Mouse (Mus musculus): ENCODE measurements around the gene Snai3. TPM values are rescaled to one million over a fixed set of nuclear protein-coding genes. Genes with fewer than 3 reads are reported as not detected.
A peak's percentile ranks its signal among the peaks of the same experiment; 100 is the strongest.

Gene Snai3
- total RNA-seq, 2 experiments from 2014 or later, result 2.5 to 2.7 TPM

DNA sequence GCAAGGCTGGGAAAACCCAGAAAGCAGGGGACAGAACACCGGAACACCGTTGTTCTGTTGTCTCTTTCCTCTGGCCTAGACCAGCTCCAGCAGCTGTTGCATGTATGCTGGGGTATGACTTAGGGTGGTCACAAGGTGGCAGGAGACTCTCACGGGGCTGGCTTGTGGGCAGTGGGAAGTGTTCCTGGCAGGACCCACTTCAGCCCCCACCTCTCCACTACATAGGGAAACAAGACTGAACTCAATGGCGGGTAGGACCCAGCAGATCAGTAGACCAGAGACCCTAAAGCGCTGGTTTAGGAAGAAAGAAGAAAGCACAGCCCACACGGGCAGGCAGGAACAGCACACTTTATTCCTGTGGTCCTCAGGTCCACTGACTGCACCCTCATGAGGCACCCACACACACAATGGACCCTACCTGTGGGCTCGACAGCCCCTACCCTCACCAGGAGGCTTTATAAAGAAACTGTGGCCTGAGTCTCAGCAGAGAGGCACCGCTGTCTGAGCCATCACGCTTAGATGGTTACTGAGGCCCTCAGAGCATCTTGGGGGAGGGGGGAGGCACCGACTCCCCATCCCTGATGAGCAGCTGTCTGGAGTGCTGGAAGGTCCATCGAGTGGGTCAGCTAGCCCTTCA is 27.1 kb downstream of the Snai3 start:
- DNase-seq (ENCODE audit: low spot score), result no peak
- intact Hi-C loops (cut with DNase I), result loop anchor here (5.0 kb wide), 1 partner anchor 56 kb away; the partner anchor contains the start of gene Zc3h18

DNA sequence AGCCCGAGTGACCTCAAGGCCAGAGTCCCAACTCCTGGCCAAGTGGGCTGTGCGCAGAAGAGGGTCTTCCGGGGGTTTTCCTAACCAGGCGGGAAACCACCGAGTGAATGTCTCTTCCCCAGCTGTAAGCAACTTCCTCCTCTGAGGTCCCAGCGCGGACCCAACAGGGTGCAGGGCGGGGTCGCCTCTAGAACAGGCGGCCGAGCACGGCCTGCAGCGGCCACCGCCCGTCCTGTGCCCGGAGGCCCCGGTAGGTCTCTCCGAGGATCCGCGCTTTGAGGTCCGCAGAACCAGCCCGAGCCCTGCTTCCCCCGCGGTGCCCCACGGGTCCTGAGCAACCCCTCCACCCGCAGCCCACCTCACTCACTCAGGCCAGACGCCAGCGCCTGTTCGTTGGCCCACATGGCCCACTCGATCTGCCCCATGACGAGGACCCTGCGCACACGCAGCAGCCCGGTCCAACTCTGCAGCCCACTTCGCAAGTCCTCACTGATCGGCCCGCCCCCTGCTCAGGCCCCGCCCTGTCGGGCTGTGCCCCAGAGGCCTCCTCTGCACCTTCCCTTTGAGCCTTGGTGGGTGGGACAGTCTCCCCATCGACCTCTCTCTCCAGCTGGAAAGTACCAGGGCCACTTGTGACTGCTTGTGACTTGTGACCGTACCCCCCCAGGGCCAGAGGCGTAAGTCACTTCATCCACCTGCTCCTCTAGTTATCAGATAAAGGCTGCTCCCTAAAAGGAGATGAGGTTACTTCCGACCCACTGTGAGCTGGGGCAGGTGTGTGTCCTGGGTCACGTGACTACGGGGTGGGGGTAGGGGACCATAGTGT is 27.9 kb downstream of the Snai3 start, which contains the start of gene Cyba:
Cyba (minus strand) TSS at position 488 of the 826 bp plus-strand sequence.
- DNase-seq (ENCODE audit: low spot score), result peak; percentile 70
- intact Hi-C loops (cut with DNase I), result loop anchor here (5.0 kb wide), 1 partner anchor 55 kb away; the partner anchor contains the start of gene Zc3h18

DNA sequence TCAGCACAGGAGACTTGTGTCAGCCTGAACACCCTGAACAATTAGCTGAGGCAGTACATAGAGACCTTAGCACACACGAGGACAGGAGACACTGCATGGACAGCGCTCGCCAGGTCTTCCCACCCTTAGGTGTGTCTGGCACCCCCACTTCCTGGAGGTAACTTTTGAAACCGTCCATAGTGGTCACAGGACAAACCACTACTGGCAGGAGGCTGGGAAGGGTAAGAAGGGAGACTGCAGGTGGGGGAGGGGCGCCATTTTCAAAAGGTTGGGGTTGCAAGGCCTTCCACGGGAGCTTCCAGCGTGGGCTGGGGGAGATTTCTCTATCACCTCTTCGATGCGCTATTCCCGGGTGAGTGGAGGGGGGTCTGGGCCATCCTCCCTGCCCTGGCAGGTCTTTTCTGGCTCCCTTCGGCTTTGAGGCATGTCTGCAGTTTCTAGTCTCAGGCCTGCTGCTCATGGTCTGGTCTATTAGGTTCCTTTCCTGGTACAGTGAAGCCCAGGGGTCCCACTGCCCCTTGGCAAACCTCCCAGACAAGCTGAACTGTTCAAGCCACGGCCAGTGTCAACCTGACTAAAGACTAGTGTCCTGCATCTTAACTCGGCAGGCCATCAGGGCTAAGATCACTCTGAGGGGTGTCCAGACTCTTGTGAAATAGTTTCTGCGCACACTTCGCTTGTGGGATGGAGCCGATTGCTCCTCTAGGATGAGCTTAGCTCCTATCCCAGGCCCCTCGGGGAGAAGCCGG is 28.7 kb downstream of the Snai3 start:
- no peak for DNase-seq (ENCODE audit: low spot score)
- intact Hi-C loops (cut with DNase I), result loop anchor here (5.0 kb wide), 1 partner anchor 55 kb away; the partner anchor contains the start of gene Zc3h18

DNA sequence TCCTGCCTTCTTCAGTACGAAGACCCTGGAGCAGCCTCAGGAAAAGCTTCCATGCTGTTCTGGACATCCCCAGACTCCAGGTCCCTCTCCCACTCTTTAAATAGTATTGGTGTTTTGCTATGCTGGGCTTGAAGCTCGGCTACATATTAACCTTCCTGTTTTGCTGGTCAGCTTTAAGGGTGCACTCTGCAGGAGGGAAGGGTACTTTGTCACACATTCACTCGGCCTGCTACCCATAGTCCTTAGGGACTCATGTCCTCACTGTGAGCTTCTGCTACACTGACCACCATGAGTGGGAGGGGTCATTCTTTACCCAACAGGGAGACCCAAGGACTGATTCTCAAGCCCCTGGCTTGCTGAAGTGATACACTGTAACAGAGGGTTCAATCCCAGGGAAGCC is 29.9 kb downstream of the Snai3 start:
- no peak for DNase-seq (ENCODE audit: low spot score)
- intact Hi-C loops (cut with DNase I), result loop anchor here (5.0 kb wide), 1 partner anchor 53 kb away; the partner anchor contains the start of gene Zc3h18

DNA sequence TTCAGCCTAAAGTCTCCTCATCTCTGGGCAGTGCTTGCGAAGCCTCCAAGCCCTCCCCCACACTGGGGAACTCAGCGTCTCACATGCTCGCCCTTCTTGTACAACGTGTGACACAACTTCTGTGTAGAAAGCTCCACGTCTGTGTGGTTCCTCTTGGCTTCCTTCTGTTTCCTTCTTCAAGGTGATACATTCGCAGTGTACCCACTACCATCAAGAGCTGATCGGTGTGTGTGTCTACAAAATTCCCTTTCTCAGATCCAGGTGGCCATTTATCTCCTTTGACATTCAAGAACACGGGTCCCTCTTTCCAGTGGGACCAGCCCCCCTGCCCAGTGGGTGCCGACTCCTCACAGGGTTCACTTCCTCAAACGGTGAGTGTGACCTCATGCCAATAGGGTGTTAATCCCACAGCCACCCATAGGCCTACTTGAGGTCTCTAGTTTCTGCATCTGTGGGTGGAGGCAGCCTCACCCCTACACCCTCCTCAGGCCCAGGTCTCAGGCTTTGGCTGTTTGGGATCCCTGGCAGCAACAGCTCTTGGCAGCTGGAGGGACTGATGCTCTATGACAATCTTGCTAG is 30.4 kb downstream of the Snai3 start:
- no peak for DNase-seq (ENCODE audit: low spot score)
- intact Hi-C loops (cut with DNase I), result loop anchor here (5.0 kb wide), 1 partner anchor 53 kb away; the partner anchor contains the start of gene Zc3h18

DNA sequence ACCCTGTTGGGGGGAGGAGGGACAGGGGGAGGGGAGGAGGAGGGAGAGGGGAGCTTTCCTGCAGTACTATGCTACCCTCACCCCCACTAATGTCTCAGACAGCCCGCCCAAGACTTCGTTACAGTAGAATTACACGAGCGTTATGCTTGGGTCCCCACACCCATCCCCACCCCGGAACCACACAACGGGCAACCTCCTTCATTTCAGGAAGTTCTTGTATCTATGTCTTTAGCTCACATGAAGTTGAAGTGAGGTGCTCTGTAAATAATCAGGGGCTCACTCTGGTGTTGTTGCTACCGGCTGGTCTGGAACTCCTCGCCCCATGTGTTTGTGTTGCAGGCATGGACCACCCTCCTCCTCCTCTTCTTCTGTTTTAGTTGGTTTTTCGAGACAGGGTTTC is 32.4 kb downstream of the Snai3 start:
- intact Hi-C loops (cut with DNase I), result no loop called here
- no peak for DNase-seq (ENCODE audit: low spot score)

DNA sequence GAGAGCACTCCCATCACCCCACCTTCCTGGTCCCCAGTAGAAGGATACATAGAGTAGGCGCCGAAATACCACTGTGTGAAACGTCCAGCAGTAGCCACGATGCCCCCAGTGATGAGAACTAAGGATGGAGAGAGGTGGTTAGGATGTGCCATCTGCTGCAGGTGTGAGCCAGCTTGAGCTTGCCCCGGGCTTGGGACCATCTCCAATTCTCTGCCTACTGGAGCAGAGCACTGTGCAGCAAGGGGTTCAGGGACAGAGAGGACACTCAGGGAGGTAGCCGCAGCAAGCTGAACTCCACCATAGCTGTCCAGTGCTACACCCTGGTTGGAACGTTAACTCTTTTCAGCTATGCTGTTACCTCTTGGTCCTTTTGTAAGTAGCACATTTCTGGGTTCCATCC is 32.9 kb downstream of the Snai3 start:
- DNase-seq (ENCODE audit: low spot score), result no peak
- intact Hi-C loops (cut with DNase I), result no loop called here

DNA sequence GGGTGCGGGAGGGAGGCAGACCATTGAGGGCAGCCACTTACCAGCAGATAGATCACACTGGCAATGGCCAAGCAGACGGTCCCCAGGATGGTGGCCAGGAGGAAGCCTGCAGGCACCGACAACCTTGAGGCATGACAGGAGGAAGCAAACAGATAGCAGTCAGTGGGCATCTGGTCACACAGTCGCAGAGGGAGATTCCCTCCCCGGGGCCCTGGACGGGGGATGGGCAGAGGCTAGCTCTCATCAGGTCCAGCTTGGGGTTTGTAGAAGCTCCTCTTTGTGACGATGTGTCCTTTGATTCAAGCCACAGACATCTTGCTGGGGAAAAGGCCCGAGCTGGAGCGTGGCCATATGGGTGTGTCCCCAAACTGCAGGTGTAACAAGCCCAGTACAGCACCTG is 34.4 kb downstream of the Snai3 start:
- no peak for DNase-seq (ENCODE audit: low spot score)
- intact Hi-C loops (cut with DNase I), result no loop called here

DNA sequence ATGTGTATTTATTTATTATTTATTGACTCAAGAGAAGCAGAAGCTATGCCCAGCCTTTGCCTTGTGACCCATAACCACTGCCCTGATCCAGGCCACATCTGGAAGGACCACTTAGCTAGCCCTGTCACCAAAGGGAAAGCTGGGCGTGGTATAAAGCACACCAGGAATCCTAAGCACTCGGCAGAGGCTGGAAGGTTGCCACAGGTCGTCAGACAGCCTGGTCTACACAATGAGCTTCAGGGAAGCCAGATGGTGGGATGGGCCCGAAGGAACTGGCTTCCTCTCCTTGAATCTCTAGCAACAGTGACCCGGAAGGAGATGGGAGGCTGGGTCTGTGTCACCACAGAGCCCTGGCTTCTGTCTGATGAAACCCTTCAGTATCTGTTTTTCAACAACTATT is 36.9 kb downstream of the Snai3 start:
- intact Hi-C loops (cut with DNase I), result no loop called here
- DNase-seq (ENCODE audit: low spot score), result peak; percentile 32

DNA sequence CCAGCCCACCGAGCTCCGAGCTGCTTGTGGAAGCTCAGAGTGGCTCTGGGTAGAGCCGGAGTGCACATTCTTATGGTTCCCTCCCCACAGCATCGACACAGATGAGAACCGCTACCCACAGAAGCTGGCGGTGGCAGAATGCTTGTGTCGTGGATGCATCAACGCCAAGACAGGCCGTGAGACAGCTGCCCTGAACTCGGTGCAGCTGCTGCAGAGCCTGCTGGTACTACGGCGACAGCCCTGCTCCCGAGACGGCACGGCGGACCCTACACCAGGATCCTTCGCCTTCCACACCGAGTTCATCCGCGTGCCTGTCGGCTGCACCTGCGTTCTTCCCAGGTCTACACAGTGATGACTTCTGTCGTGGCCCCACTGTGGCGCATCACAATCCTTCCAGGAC is 37.3 kb downstream of the Snai3 start:
- no peak for DNase-seq (ENCODE audit: low spot score)
- intact Hi-C loops (cut with DNase I), result no loop called here

DNA sequence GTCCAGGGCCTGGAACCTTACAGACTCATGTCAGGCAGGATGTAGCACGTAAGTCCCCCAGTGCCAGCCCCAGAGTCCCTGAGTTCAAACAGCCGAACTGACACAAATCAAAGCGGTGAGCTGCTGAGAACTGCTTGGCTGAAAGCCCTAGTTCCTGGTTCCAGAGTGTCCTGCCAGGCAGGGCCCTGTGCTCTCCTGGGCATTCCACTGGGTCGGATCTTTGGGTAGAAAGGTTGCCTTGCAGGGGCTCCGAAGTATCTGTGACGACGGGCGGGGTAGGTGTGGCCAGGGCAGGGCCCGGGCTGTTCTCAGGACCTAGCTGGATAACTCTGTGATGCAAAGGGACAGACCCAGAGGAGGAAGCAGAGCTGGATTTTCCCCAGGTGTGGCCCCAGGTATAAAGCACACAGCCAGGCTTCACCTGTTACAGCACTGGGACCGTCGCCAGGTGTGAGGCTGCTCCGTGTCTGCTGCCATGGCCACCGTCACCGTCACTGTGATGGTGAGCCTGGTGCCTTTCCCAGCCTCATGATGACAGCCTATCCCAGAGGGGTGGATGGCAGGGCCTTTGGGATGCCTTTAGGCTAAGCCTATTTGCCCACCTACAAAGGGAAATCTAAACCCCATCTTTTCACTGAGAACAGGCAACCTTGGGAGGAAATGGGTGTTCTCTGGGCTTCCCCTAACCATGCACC is 39.0 kb downstream of the Snai3 start, which contains the start of gene Il17c:
Il17c (plus strand) TSS at position 645 of the 695 bp plus-strand sequence.
- intact Hi-C loops (cut with DNase I), result no loop called here
- DNase-seq (ENCODE audit: low spot score), result no peak

DNA sequence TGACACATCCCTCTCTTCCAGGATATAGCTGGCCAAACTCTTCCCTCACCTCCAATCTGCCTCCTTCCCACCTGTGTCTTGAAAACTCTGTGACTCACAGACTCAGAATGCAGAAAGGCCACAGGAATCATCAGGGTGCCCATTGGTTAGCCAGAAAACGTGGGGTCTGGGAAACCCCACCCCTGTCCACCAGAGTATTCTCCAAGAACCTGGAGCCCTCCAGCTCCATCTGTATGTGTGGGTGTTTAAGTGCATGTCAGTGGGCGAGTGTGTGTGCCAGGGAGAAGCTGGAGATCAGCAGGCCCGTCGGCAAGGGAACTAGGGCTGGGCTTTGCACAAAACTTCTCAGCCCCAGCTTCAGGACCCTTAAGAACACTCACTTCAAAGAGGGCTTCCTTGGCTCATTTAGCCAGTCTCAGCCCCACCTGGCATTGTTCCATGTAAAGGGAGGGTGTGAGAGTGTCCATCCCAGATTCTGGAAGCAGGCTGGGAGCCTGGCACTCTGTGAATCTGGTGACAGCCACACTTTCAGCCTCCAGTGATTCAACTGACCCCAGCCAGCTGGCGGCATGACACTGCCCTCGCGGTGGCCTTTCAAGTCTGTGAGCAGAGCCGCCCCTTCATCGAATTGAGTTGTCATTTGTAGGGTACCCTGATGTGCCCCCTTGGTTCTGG is 40.5 kb downstream of the Snai3 start:
- intact Hi-C loops (cut with DNase I), result no loop called here

DNA sequence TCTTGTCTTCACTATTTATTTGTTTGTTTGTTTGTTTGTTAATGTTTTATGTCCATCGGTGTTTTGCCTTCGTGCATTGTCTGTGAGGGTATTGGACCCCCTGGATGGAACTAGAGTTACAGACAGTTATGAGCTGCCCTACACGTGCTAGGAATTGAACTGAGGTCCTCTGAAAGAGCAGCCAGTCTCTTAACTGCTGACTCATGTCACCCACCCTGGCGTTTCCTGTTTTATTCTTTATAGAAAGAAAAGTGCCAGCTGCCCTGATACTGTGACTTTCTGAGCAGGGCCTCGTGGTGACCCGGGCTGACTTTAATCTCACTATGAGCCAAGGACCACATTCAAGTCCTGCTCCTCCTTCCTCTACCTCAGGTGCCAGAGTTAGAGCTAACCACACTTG is 45.0 kb downstream of the Snai3 start:
- no peak for DNase-seq (ENCODE audit: low spot score)

More for the DNA sequence above, 40.5 kb downstream of the Snai3 start:
- no peak for DNase-seq (ENCODE audit: low spot score)

DNA sequence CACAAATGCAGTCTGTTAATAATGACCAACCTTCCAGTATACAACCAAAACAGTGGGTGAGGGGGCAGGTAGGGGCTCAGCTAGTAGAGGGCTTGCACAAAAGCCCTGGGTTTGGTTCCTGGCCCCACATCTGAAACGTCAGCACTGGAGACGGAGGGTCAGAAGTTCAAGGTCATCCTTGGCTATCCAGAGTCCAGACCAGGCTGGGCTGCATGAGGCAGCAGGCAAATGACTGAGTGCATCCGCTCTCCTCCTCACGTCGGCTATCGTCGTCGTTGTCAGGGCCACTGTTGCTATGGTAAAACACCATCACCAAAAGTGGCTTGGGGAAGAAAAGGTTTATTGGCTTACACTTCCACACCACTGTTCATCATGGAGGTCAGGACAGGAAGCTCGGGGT is 46.2 kb downstream of the Snai3 start:
- no peak for DNase-seq (ENCODE audit: low spot score)
- intact Hi-C loops (cut with DNase I), result no loop called here

More for the DNA sequence above, 45.0 kb downstream of the Snai3 start:
- intact Hi-C loops (cut with DNase I), result no loop called here

DNA sequence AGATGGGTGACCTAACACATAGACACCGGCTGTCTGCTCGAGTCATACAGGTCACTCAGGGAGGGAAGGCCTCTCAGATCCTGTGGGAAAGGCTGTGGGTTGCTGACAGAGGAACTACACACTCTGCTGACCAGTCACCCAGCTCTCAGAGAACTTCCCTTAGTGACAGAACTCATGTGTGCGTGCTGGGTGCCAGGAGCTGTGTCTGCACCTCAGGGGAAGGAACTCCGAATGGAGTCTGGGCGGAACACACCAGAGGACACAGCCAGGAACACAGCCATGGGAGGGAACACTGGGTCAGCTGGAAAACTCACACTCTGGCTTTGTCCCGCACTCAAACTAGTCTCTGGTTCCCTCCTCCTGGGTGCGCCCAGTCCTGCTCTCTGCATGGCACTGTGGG is 52.9 kb downstream of the Snai3 start:
- intact Hi-C loops (cut with DNase I), result no loop called here

DNA sequence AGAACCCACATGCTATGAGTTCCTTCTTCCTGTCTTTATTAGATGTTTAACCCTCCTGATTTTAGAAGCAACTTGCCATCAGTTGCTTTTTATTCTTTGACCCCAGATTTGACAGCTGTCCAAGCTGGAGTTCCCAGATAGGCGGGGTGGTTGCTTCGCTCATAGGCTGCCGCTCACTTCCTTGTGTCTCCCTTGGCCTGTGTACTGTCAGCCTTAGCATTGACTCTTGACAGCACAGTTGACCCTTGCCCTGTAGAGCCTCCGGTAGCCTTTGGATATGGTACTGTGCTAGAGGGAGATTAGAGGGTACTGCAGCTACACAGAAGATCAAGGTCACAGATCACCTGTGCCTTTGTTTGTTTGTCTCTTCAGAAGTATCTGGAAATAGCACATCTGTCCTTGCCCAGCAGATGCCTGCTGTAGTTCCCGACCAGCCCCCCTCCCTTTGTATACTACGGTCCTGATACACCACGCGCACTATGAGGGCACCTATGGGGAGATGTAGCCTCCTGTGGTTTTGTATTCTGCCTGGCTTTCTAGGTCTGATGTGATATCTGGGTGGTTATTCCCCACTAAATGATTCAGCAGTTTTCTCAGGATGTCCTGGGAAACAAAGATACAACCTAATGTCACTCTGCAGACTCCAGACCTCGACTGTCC is 55.3 kb downstream of the Snai3 start:
- intact Hi-C loops (cut with DNase I), result no loop called here
- DNase-seq (ENCODE audit: low spot score), result no peak

More for the DNA sequence above, 52.9 kb downstream of the Snai3 start:
- DNase-seq (ENCODE audit: low spot score), result no peak

All from heart, postnatal 25 days (tissue).